Mouse (Mus musculus) hematopoietic multipotent progenitor cell, adult 10-12 weeks (in vitro differentiated cells): ENCODE measurements around the gene Plxna4. TPM values are rescaled to one million over a fixed set of nuclear protein-coding genes. Genes with fewer than 3 reads are reported as not detected.

Experiments used
- polyA plus RNA-seq: library from polyadenylated mRNA; stranded (reverse); fragments of >175 nt; gene quantifications from 2 replicates; pipeline ENCODE4 v1.2.3, GENCODE M21; 2012; ENCODE audit warnings: low replicate concordance

The Plxna4 gene
- polyA plus RNA-seq, result 0.03 and 0.10 TPM in 2 replicates

DNA sequence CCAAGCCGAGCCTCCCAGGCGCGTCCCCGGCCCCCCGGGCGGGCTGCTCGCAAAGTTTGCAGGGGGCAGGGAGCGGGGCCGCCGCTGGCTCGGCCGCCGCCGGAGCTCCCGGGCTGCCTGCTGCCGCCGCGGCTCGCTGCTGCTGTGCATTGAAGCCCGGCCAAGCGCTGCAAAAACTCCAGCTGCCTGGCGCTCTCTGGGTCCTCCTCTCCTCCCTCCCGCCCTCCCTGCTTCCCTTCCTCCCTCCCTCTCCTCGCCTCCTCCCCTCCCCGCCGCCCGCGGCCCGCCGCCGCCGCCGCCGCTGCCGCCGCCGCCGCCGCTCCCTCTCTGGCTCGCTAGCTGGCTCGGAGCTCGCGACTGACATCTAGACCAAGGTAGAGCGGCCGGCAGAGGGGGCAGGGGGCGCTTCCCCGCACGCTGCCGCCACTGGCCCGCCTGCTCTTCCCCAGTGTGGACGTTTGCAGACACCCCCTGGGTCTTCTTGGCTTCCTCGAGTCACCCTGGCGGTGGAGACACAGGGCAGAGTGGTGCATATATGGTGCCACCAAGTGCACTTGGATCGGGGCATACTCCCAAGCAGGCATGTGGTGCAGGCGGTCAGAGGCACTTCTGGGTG, at the start of gene Plxna4:
Plxna4 (minus strand) TSS at position 137 of the 616 bp plus-strand sequence.

